Mouse (Mus musculus) megakaryocyte, embryonic 14.5 days (primary cell): ENCODE measurements around the gene Slc10a7.

Experiments used
- FLI1 ChIP-seq: IDR thresholded peaks from 2 replicates; pipeline ENCODE4 v1.6.1; 2012; ENCODE audit warnings: low read length, inconsistent platforms, mixed read lengths
- GATA1 ChIP-seq: IDR thresholded peaks from 3 replicates; pipeline ENCODE4 v1.6.1; 2012; ENCODE audit warnings: mixed read lengths, low read length, inconsistent platforms, borderline replicate concordance

DNA sequence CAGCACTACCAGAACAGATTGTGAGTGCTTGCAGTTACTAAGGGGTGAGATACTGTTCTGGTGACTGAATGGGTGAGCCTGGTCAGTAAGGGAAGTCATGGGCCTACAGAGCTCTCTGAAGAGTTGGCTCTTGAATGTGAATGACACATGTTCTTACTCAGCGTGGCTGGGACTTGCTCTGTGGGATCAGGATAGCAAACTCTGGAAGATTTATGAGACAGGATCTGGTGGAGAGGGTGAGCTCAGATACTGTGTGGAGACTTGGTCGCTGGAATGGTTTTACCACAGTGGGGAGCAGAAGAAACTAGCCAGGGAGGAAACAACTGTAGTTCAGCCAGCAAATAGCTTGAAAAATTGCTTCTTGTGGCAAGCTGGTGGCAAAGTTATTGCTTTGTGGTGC is 35.4 kb downstream of the Slc10a7 start:
- TF ChIP-seq FLI1: no peak
- no peak for TF ChIP-seq GATA1
